Mouse (Mus musculus) spleen, postnatal 14 days (tissue): ENCODE results near the gene Hdac9.
A peak's percentile ranks its signal among the peaks of the same experiment; 100 is the strongest.
"Not testable (repeated sequence)": the region's sequence is repeated elsewhere in the genome, so short reads cannot be mapped to it uniquely, and the experiment has no call there.

Source experiments
- DNase-seq, 2 experiments: peaks; one replicate each; pipeline ENCODE4 v3.0.0; 2021 to 2022; ENCODE audit warnings: low spot score in 2 of 2

The Hdac9 gene

DNA sequence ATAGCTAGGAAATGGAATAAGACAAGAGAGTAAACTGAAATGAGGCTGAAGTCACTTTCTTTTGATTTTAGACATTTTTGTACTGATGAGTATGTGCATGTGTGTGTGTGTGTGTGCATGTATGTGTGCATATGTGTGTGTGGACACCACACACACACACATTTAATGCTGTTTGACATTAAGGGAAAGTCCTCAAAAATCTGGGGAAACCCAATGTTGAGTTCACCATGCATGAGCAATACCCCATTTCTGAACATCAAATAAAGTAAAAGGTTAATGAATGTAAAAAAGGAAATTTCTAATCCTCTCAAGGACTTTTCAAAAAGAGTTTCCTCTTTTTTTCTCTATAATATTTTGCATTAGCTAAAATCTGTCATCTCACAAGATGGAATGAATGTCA, 427.3 kb downstream of the Hdac9 start:
- DNase-seq: no peak

DNA sequence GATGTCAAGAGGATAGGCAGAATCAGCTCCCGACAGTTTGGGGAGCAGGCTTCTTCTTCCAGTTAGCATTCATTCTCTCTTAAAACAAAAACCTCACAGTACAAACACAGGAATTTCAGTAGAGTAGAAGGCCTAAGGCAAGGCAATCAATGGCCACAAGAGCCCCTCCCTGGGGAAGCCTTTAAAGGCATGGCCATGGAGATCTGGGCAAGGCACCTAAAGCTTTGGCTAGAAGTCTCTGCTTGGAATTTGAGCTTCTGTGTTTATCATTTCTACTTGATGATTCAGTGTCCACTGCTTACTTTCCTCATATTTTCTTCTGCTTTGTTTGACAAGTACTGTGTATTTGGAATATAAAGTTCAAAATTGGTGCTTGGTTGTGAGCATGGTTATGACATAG, 429.2 kb downstream of the Hdac9 start:
- DNase-seq: no peak

DNA sequence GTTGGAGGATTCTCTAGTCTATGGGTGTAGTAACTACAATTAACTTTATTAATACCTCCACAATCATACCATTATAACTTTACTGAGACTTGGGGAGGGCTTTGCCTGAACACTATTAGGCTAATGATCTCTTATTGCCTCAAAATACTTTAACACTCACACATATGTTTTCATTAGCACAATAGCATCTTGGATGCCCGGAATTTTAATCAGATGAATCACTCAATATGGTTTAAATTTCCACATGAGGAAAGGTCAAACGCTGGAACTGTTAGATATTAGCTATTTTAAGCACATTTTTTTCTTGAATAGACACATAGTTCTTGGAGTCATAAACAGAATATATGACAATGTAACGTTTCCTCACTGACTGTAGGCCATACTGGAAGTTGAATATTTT, 429.9 kb downstream of the Hdac9 start:
- no peak for DNase-seq

DNA sequence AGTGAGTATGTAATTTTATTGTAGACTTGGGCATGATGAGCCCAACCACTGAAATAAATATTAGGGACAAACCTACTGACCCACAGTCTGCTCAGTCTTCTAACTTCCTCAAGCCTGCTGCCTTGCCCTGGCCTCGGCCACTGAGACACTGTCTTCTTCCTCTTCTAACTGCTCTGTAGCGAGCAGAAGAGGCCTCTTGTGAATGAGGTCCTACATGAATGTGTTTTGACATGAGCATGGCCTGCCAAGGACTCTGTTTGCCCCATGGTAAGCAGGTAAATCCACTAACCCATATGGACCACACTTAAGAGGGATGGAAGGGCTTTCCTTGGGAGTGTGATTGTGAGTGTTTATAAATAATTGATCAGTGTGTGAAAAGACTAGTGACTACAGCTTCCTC, 430.9 kb downstream of the Hdac9 start:
- peak in 1 of 2 experiments; percentile 9 for DNase-seq

DNA sequence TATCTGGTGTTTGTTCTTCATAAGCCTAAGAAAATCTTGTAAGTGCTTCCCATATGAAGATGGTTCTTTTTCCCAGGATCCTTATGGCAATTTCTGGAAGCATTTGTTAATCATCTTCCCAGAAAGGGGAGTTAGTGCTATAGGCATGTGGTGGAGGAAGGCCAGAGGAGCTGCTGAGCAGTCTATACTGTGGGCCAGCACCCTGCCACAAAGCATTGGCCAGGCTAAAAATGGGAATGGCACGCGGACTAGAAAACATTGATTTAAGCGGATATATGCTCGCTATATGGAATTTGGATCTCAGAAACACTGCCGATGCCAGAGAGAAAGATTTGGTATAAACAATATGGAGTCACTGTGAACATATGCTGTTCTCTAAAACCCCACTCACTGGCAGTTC, 435.2 kb downstream of the Hdac9 start:
- no peak for DNase-seq

DNA sequence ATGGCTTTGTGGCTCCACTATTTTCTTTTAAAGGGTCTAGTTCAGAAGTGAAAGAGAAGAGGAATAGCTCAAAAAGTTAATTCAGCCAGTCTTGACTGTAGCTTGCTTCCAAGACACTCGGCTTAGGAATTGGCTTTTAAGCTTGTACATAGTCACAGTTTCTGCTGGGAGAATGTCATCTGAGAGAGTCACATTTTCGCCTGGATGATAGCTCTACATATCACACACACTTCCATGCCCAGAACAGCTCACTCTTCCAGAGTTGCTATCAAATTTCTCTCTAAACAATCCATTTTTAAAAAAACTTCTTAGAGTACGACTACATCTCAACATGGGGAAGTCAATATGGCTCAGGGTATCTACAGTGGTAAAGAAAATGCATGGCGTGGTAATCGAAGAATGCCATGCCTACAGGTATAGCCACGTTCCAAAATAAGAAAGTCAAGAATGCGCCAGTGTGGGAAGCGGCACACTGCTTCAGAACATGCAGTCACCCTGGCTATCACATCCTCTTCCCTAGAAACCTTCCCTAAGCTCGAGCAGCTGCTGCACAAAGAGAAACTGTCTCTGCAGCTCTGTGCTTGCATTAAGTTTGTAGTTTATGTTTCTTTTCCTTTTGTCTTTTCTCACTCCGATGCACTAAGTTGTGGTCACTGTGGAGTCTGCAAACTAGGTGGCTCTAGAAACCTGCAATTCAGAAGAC, 443.8 kb downstream of the Hdac9 start:
- no peak for DNase-seq

DNA sequence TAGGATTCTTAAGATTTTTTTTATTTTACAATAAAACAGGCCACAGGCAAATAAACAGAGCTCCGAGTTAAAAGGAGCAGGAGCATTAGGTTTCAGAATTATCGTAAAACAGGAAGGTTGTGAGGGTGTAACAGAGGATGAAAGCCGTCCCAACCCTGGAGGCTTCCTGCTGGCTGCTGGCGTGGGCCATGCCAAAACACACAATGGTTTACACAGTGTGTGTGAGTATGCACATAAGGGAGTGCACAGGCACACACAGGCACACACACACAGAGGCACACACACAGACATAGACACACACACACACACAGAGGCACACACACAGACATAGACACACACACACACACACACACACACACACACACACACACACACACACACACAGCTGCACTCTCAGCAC, 444.4 kb downstream of the Hdac9 start:
- DNase-seq: no peak

DNA sequence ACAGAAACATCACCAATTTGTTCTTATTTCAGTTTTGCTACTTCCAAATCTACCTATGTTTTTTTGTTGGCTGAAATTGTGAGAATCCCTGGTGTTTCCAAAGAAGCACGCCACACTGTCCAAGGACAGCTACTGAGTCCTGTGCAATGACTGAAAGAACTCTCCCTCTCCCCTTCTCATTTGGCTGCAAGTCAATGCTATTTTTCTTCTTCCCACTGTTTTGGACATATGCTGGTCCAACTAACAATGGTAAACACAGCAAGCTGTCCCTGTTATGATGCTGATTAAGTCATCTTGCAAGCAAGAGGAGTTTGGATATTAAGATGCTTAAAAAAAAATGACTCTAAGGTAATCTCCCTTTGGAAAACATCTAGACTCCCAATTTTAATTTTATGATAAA, 455.2 kb downstream of the Hdac9 start:
- DNase-seq: no peak

DNA sequence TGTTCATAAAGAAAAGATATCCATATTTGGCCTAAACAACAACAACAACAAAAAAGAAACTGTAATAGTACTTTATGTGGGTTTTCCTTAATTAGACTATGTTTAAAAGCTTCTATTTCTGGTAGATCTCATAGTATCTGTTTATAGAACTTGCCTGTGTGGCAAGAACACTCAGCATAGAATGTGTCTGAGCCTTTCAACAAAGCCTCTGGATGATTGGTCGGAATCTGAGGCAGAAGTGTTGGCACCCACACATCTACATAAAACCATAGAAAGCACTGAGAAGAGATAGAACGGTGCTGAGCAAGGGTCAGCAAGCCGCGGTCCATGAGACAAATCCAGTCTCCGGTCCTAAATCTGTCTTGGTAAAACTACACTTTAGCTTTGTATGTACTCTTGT, 464.3 kb downstream of the Hdac9 start:
- DNase-seq: no peak

DNA sequence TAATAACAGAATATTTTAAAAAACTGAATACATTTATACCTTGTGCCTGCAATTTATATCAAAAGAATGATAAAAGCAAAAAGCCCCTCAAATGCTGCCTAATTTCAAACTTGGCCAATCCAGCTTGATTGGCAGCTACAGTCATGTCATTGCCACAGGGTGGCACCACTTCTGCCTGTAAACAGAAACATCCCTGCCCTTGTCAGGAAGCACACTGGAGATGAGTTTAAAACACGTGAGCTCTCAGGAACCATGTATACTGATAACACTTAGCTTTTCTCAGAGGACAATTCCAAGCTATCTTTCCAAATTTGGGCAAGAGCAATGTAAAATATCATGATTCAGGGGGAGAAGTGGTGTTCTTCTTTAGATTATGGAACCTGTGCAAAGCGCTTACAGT, 465.7 kb downstream of the Hdac9 start:
- peak in 1 of 2 experiments; percentile 10 for DNase-seq

DNA sequence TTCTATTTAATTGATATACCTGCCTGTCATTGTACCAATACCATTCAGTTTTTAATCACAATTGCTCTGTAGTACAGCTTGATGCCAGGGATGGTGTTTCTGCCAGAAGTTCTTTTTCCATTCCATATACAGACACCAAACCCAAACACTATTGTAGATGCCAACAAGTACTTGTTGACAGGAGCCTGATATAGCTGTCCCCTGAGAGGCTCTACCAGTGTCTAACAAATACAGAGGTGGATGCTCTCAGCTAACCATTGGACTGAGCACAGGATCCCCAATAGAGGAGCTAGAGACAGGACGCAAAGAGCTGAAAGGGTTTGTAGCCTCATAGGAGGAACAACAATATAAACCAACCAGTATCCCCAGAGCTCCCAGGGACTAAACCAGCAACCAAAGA, 472.2 kb downstream of the Hdac9 start:
- DNase-seq: not testable (repeated sequence)

DNA sequence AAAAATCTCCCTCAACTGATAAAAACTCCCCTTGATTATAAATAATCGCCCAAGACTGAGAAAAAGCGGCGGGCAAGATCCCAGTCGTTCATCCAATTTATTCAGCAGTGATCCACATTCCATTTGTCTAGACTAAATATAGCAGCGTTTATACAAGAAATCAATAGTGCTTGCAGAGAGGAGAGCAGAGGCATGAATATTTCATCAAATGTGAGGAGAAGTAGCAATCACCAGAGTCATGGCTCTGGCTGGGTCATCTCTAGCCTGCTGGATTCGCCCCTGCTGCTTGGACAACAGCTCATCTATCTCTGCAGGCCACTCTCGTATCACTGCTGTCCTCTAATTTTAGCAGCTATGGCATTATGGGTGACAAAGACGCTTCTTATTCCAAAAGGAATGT, 476.0 kb downstream of the Hdac9 start:
- DNase-seq: no peak

DNA sequence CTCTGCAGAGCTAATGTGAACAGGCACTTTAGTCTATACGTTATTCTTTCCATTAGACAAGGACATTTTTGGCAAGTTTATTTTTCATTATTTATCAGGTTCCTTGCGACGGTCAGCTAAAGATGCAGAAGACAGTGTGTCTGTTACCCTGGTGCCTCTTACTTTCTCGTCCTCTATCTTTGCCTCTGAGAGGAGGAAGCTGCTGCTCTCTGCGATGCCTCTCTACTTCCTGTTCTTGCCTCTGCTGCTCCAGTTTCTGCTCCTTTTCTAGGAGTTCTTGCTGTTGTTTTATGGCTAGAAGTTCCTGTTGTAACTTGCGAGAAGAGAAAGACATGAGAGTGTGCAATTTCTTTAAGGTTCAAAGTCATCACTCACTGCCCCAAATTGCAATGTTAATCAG, 484.0 kb downstream of the Hdac9 start:
- no peak for DNase-seq

DNA sequence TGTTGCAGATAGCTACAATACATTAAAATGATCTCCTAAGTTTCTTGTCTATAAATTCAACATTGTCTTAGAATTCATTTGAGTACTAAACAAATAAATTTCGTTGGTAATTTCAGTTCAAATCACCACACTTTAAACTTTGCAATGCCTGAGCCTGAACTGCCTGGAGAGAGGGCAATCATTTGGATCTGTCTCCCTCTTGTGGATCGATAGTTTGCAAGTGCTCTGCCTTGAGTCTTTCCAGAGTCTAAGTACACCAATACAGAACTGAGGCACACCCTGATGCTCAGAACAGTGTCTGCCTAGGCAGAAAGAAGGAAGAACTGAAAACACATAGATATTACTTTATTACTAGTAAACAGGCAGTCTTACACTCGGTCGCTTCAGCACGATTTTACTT, 484.4 kb downstream of the Hdac9 start:
- no peak for DNase-seq

DNA sequence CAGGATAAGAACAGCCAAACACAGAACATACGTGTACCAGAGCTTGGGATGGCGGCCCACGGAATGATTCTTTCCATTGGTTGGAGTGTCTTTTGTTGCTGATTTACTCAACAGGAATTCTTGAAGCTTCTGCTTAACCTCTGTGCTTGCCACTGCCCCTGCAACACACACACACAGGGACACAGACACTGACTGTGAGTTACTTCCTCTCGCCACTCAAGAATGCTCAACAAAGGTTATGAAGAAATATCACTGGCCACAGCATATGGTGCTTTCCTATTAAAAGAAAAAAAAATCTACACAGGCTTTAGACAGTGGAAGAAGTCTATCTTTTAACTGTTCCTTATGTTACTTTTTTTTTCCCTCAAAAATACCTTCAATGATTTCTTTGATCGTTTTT, 485.1 kb downstream of the Hdac9 start:
- DNase-seq: no peak

DNA sequence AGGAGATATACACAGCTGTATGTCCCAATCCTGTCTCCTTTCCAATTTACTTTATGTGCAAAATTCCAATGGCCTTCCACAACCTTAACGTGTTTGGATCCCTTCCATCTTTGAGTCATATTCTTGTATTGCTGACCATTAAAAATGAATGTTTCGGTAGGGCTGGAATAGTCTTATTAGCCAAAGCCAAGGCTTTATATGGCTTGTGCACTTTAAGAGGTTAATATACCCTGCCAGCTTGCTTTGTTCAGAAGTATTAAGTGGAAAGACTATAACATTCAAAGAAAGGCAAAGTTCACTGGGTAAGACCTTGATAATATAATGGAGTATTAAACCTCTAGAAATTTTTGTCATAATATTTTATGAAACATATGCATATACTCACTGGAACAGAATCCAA, 491.4 kb downstream of the Hdac9 start:
- DNase-seq: no peak

DNA sequence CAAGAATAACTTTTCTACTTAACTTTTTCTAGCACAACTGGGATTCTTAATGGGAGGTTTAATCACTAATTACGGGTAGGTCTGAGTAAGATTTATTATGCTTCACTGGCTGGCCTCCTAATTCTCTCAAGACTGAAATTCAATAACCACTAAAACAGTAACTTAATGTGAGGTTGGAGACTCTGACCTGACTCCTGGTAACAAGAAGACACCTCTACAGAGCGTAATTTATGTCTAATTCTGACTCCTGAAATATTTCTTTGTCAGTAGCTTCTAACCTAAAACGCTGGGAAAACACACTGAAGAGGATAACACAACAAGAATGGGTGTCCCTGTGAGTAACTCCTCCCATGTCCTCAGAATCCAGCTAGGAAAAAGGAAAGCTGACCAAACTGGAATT, 508.8 kb downstream of the Hdac9 start:
- no peak for DNase-seq

DNA sequence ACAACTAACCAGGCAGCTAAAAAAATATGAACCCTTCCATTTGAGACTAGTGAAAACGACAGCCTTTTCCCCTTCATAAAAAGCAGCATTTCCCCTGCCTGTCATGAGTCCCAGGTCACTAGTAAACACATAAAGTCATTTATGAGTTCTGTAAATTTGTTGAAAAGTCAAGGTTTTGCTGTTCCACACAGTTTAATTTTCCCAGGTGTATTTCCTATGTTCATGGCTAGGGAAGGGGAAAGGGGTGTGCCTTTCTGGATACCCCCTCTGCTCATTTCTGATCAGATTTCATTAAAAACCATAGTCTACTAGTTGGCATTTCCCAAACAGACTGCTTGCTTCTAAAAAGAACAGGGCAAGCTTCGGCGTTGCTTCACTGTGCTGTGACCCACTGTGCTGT, 509.8 kb downstream of the Hdac9 start:
- no peak for DNase-seq

DNA sequence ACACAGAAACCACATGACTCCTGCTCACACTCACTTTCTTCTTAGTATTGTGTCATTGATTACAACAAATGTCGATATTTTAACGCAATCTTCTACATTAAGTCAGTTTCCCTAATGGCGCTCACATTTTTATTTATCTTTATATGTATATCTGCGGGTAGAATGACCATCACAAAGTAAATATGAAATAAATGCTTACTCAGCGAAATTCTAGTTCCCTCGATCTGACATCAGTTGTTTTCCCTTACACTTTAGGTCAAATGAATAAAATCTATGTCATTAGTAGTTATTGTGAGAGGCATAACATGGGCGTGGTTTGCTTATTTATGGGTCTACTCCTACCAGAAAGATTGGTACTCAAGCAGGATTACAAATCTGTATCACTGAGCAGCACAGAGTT, 514.8 kb downstream of the Hdac9 start:
- no peak for DNase-seq

DNA sequence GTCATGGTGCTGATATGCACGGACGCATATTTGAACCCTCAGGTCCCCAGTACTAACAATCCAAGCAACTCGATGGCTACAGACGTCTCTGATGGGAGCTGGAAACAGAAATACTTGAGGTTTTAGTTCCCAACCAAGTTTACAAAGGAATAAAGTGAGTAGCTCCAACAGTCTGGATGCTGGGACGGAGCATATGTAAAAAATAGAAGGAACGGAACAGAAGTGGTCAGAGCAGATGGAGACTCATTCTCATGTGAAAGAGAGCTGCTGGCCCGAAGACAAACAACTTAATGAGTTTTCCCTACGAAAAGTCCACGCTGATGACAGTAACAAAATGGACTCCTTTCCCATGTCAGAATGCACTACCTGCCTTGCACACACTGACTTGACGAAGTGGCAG, 518.3 kb downstream of the Hdac9 start:
- DNase-seq: no peak

DNA sequence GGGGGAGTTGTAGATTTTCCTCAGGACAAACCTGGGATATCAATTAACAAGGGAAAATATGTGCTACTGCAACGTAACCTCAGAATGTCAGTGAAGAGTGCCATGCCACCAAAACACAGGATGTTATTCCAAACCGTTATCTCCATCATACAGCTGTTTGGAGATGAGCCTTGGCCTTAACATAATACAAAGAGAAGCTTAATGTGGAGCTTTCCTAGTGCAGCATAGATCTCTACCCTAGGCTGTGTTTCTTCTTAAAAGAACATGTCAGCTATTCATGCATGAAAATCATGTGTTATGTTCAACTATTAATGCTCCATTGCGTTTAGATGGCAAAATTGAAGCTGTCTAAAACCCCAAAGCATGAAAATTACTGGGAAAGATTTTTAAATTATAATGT, 522.6 kb downstream of the Hdac9 start:
- no peak for DNase-seq

DNA sequence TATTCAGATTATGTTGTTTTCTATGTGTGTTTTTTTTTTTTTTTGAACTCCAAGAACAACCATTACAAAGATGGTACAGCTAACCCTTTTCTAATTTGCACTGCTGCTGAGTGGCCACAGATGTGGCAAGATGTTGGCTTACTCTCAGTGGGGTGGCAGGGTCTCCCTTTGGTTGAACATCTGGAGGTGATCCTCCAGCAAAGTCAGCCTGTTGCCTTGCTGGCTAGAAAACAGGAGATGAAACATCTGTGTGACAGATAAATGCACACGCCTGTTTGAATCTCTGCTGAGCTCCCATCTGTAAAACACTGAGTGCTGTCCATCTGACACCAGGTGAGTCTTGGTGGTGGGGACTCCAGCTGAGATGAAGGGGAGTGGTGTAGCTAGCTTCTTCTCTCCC, 537.2 kb downstream of the Hdac9 start:
- no peak for DNase-seq

DNA sequence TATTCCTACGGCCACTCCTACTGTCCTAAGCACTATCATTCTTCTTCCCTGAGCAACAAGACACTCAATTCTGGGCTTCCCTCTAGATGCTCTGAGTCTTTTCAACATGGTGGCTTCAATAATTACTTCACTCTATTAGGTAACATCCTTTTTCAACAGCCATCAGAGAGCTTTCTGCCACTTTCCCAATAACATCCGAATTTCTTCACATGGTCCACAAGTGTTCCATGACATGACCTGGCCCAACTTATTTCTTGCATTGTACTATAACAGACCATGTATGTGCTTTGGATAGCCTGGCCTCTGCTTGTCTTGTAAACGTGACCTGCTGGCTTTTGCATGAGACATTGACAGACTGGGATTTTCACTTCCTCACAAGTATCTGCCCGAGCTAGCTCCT, 538.3 kb downstream of the Hdac9 start:
- no peak for DNase-seq

DNA sequence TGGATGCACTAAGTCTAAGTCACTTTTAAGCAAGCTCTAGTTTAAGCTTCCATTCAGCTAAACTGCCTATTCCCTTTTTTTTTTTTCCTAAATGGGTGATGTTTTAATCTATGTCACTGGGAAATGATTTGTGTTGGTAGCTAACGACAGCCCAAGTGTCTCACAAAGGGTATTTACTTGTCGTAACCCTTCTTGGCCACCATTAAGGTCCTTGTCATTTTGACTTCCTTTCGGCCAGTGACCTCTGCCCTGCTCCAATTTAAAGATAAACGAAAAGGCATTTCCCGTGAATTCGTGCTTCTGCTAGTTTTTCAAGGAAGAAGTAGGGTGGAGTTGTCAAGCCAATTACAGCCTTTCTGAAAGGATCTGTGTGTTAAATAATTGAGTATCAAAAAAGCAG, 565.0 kb downstream of the Hdac9 start:
- DNase-seq: no peak
